Mouse (Mus musculus): ENCODE measurements around the gene Zar1. TPM values are rescaled to one million over a fixed set of nuclear protein-coding genes. Genes with fewer than 3 reads are reported as not detected.

The Zar1 gene
- total RNA-seq, 2 experiments from 2014 or later, result not detected

Other genes starting within 250 kb of the Zar1 start
- 100 to 1,000 TPM; 116 to 139 TPM for gene Corin, start 76.8 kb downstream of the Zar1 start, total RNA-seq (2021)
- gene Nfxl1, start 21.6 kb downstream of the Zar1 start, total RNA-seq (2021), result 1 to 10 TPM; 5.2 to 5.9 TPM
- gene Gm5868, start 6.3 kb upstream of the Zar1 start, total RNA-seq (2021), result not detected
- gene Cnga1, start 63.0 kb upstream of the Zar1 start, total RNA-seq (2021), result not detected
- gene Nipal1, start 66.5 kb upstream of the Zar1 start, total RNA-seq (2021), result not detected
- under 1 TPM; 0.08 to 0.14 TPM for gene Txk, start 171.5 kb upstream of the Zar1 start, total RNA-seq (2021)